Mouse (Mus musculus) liver, embryonic 14.5 days (tissue): ENCODE data around the gene Myo1c. TPM values are rescaled to one million over a fixed set of nuclear protein-coding genes. Genes with fewer than 3 reads are reported as not detected.
A peak's percentile ranks its signal among the peaks of the same experiment; 100 is the strongest.

Experiments used
- ATAC-seq: fragments of 200-750 bp; cut with Nextera tagmentation; 2 replicates; pipeline ENCODE4 v1.8.0; 2017; ENCODE audit warnings: moderate number of reproducible peaks, mild to moderate bottlenecking, moderate library complexity; ENCODE audit not compliant: insufficient read depth
- DNase-seq, 3 experiments: peaks; one replicate each; pipeline ENCODE4 v3.0.0-alpha.2; 2012 to 2013; ENCODE audit warnings: low read depth in 3 of 3, low spot score in 3 of 3
- H3K27ac ChIP-seq: fragments of 300-500 bp; sonication (generic); 2 replicates; pipeline ENCODE4 v1.5.1; 2014; ENCODE audit warnings: moderate library complexity, mild to moderate bottlenecking, control low read depth, inconsistent platforms
- H3K27me3 ChIP-seq: fragments of 300-500 bp; sonication (generic); 2 replicates; pipeline ENCODE4 v1.6.1; 2014; ENCODE audit warnings: mild to moderate bottlenecking, low read length, moderate library complexity; ENCODE audit not compliant: control insufficient read depth, insufficient read depth
- H3K36me3 ChIP-seq: fragments of 300-500 bp; sonication (generic); replicated peaks from 2 replicates; pipeline ENCODE4 v1.6.1; 2014; ENCODE audit warnings: low read depth; ENCODE audit not compliant: control insufficient read depth, insufficient read depth
- H3K4me1 ChIP-seq, 2 experiments: fragments of 200-500 bp in 1 of 2; fragments of 300-500 bp in 1 of 2; sonication (generic) in 1 of 2; replicated peaks; 2 replicates each; pipeline ENCODE4 v1.6.1; 2012 to 2014; ENCODE audit warnings: antibody characterized with exemption in 1 of 2, inconsistent platforms in 1 of 2, low read length in 1 of 2; ENCODE audit not compliant: control insufficient read depth in 2 of 2, insufficient read depth in 2 of 2
- H3K4me2 ChIP-seq: fragments of 300-500 bp; sonication (generic); 2 replicates; pipeline ENCODE4 v1.6.1; 2014; ENCODE audit warnings: low read depth, mild to moderate bottlenecking, control low read depth, moderate library complexity
- H3K4me3 ChIP-seq, 2 experiments: fragments of 200-500 bp in 1 of 2; fragments of 300-500 bp in 1 of 2; sonication (generic) in 1 of 2; 2 replicates each; pipeline ENCODE4 v1.5.1; 2012 to 2014; ENCODE audit warnings: low read depth in 2 of 2, low read length in 2 of 2, mild to moderate bottlenecking in 2 of 2, control low read depth in 1 of 2, inconsistent platforms in 1 of 2, moderate library complexity in 1 of 2; ENCODE audit not compliant: insufficient read depth in 1 of 2
- H3K9ac ChIP-seq: fragments of 300-500 bp; sonication (generic); replicated peaks from 2 replicates; pipeline ENCODE4 v1.6.1; 2014; ENCODE audit warnings: mild to moderate bottlenecking, control low read depth, moderate library complexity
- H3K9me3 ChIP-seq: fragments of 300-500 bp; sonication (generic); 2 replicates; pipeline ENCODE4 v1.6.1; 2016; ENCODE audit warnings: low read length, mixed read lengths; ENCODE audit not compliant: control insufficient read depth
- CTCF ChIP-seq: IDR thresholded peaks from 2 replicates; pipeline ENCODE4 v1.5.1; 2016; ENCODE audit warnings: antibody characterized with exemption, low read depth, control low read depth
- EP300 ChIP-seq: IDR thresholded peaks from 2 replicates; pipeline ENCODE4 v1.6.1; 2016; ENCODE audit warnings: antibody characterized with exemption, low read depth
- WGBS: fragments of 180-500 bp; shearing (Covaris S2); extraction: QIAGEN DNeasy Blood & Tissue Kit; methylation state at CpG from one replicate; pipeline ENCODE4 v1.1.7; 2014; ENCODE audit not compliant: insufficient replicate concordance; 5-methylcytosine and 5-hydroxymethylcytosine counted together
- polyA plus RNA-seq, 2 experiments: library from polyadenylated mRNA; depleted of rRNA in 1 of 2; stranded (reverse) in 1 of 2; unstranded in 1 of 2; fragments of >200 nt; fragmentation: Nextera tagmentation in 1 of 2; extraction: Ambion mirVana in 1 of 2; gene quantifications; 2 replicates each; pipeline versions ENCODE4 v1.2.1 to v1.2.3; 2012 to 2014

The Myo1c gene
- polyA plus RNA-seq (2012; rRNA removed) (12.8 and 14.4 TPM in 2 replicates), polyA plus RNA-seq (2014; fragmentation: Nextera tagmentation; extraction: Ambion mirVana) (12.6 and 16.3 TPM in 2 replicates)

DNA sequence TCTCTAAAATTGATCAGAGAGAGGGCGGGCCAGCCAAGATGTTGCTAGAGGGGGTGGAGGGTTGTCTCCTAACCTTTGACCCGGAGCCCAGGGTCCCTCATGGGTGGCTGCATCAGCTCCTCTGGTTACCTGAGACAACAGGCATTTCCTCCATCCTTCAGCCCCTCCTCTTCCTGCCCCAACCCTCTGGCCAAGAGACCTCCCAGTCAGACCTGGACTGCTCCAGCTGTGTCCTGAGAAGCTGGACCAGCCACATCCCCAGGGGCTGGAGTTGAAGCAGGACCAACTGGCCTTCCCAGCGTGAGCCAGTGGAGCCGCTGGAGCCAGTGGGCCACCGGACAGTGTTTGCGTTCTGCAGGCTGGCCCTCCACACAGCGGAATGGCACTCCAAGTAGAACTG is at the start of gene Myo1c:
Myo1c (plus strand) TSS at position 194 of the 400 bp plus-strand sequence.
- WGBS = 55% methylated on average over 7 of the region's 7 CpGs
- Histone ChIP-seq H3K4me2 (peak within 1 kb of the TSS; percentile 96), H3K27ac (peak within 1 kb of the TSS; percentile 40), H3K4me3 (peak within 1 kb of the TSS; percentile 48 to 85), H3K36me3 (no peaks in the 10 kb centered on the region; the same call in 1 of the 2 replicates), H3K9ac (peak within 1 kb of the TSS; percentile 94), H3K27me3 (no peaks in the 10 kb centered on the region), H3K9me3 (no peaks in the 10 kb centered on the region), H3K4me1 (peaks cover 32 to 48% of the 10 kb centered on the region in 2 experiments)
- DNase-seq (no peak), ATAC-seq (no peak)
- TF ChIP-seq EP300 (no peak), CTCF (no peak)

DNA sequence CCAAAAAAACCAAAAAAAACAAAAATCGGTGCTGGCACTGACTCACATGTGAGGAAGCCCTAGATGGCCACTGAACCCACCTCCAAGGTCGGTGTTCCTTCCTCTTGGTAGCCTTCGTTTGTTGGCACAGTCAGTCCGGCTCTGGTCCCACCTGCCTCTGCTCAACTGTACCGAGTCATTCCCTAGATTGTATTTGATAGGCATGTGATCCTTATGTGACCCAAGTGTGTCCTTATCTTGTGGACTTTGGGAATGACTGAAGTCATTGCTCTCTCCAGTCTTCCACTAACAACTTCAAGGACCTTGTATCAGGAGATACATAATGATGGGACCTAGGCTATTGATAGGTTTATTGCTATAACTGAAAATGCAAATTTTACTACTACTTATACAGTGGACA is 45.5 kb upstream of the Myo1c start:
- Histone ChIP-seq H3K27ac (no peak overlapping the region), H3K4me2 (no peak overlapping the region), H3K4me3 (no peak overlapping the region), H3K4me1 (no peaks in the 10 kb centered on the region), H3K9me3 (no peaks in the 10 kb centered on the region), H3K9ac (no peak overlapping the region), H3K27me3 (no peaks in the 10 kb centered on the region), H3K36me3 (peaks cover 27% of the 10 kb centered on the region)
- TF ChIP-seq CTCF (no peak), EP300 (no peak)
- DNase-seq = no peak
- ATAC-seq = no peak
- 68% methylated on average over 5 of the region's 5 CpGs for WGBS

DNA sequence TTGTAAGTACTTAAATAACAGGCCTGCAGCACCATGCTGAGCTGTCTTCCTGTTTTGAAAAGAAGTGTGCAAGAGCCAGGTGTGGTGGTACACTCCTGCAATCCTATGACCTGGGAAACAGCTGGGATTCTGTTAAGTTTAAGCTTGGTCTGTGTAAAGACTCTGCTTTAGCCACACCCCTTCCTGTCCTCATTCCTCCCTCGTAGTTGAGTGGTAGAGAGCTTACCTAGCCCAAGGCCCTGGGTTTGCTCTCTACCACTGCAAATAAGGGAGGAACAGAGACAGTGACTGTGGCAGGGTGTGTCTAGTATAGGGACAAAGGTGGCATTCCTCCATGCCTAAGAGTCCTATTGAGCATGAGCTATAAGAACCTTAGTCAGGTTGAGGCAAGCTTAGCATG is 45.0 kb upstream of the Myo1c start:
- Histone ChIP-seq H3K4me1 (no peaks in the 10 kb centered on the region), H3K9ac (no peak overlapping the region), H3K9me3 (no peaks in the 10 kb centered on the region), H3K4me3 (no peak overlapping the region), H3K4me2 (no peak overlapping the region), H3K27me3 (no peaks in the 10 kb centered on the region), H3K27ac (no peak overlapping the region), H3K36me3 (peaks cover 25% of the 10 kb centered on the region)
- WGBS = 38% methylated on average over 1 of the region's 1 CpGs
- no peak for TF ChIP-seq EP300
- no peak for TF ChIP-seq CTCF
- DNase-seq (no peak), ATAC-seq (no peak)

DNA sequence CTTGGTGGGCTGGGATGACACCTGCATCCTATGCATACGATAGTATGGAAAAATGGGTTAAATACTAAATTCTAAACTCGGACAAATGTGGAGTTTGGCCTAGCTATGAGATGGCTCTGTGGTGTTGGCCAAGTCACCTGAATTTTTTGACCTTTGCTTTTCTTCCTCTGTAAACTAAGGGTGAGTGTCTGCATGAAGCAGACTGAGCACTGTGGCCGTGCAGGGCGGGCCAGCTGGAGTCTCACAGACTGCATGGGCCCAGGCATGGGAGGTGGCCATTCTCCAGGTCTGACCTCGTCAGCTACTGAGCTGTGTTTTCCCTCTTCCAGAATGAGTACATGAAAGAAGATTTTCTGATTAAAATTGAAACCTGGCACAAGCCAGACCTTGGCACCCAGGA is 41.5 kb upstream of the Myo1c start:
- H3K9ac ChIP-seq = no peak overlapping the region
- H3K4me2 ChIP-seq = no peak overlapping the region
- H3K4me1 ChIP-seq = no peaks in the 10 kb centered on the region
- H3K9me3 ChIP-seq = no peaks in the 10 kb centered on the region
- 78% methylated on average over 5 of the region's 5 CpGs for WGBS
- TF ChIP-seq EP300 (no peak), CTCF (no peak)
- H3K27me3 ChIP-seq = no peaks in the 10 kb centered on the region
- no peak overlapping the region for H3K4me3 ChIP-seq
- ATAC-seq = no peak
- H3K36me3 ChIP-seq = peaks cover 13% of the 10 kb centered on the region
- no peak overlapping the region for H3K27ac ChIP-seq
- DNase-seq = no peak

DNA sequence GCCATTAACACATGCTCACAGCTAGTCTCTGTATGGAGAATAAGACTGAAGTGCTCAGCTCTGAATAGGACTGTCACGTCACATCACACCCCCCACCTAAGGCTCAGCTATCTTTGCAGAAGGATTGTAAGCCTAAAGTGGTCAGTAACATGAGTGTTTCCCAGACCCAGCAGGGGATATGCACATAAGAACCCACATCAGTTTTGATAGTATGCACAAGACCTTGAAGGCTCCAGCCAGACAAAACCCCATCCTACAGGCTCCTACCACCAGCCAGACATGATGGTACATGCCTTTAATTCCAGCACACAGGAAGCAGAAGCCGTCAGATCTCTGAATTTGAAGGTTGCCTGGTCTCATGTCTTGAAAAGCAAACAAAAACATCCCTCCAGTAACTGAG is 40.3 kb upstream of the Myo1c start:
- TF ChIP-seq CTCF (no peak), EP300 (no peak)
- no peaks in the 10 kb centered on the region for H3K27me3 ChIP-seq
- H3K4me1 ChIP-seq = no peaks in the 10 kb centered on the region
- no peak overlapping the region for H3K9ac ChIP-seq
- ATAC-seq (no peak), DNase-seq (no peak)
- no peak overlapping the region for H3K4me3 ChIP-seq
- WGBS = 70% methylated on average over 2 of the region's 2 CpGs
- H3K27ac ChIP-seq = no peak overlapping the region
- H3K36me3 ChIP-seq = peaks cover 11% of the 10 kb centered on the region
- no peak overlapping the region for H3K4me2 ChIP-seq
- H3K9me3 ChIP-seq = no peaks in the 10 kb centered on the region
